Mouse (Mus musculus) bone marrow, adult 2 months (tissue): ENCODE results near the gene B830017H08Rik.

ENCODE experiments used
- CTCF ChIP-seq: fragments of 200-500 bp; IDR thresholded peaks from 2 replicates; pipeline ENCODE4 v1.5.1; 2011; ENCODE audit warnings: low read length, control low read depth; ENCODE audit not compliant: control insufficient read depth, insufficient read depth
- POLR2A ChIP-seq: fragments of 200-500 bp; IDR thresholded peaks from 2 replicates; pipeline ENCODE4 v1.6.1; 2011; ENCODE audit warnings: low read depth, mild to moderate bottlenecking, control low read depth, low read length, borderline replicate concordance; ENCODE audit not compliant: control insufficient read depth

DNA sequence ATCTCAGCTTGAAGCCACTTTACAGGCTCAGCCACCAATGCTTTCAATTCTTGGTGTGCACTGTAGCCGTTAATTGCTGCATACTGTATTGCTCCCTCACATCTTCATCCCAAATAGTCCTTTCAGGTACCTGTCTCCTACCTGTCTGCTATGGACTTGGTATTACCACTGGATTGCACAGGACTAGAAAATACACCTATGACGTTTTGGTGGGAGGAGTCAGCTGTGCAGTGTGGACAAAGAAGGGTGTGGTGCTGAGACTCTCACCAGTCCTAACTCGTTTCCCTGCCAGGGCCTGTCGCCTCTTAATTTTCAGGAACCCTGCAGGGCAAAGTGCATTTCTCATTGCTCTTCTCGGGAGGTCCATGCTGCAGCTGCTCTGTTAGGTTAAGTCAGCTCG, 32.8 kb downstream of the B830017H08Rik start:
- TF ChIP-seq POLR2A (no peak), CTCF (no peak)
